Mouse (Mus musculus) thymus, postnatal 36 days (tissue): ENCODE results near the gene Lrrk2.

ENCODE experiments used
- DNase-seq, 2 experiments: peaks; one replicate each; pipeline ENCODE4 v3.0.0; 2022; ENCODE audit warnings: mixed read lengths in 2 of 2

Gene Lrrk2

GRCm38 (mm10) chr15:91672645-91673568 lies at the start of gene Lrrk2:
Gene Lrrk2, plus strand, starts transcription at chr15:91673175.
- DNase-seq: peak; percentile 42 to 48

- DNase-seq: no peak
These were observed 48.5 kb upstream of the Lrrk2 start for GRCm38 (mm10) chr15:91624475-91624874.

DNA sequence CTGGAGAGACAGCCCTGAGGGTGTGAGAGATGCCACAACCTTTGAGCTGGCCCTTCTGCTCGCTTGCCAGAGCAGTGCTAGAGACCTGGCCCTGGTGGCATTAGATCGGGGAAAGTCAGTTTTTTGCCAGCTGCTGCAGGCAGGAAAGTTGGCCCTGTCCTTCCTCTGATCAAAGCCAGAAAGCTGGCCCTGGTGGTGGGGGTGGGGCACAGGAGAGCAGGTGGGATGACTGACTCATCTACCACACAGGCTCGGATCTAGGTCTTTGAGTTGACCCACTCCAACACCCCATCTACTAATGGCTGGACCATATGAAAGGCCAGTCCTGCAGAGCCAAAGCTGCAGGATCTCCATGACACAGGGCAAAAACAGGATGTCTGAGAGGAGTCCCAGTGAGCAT lies 43.8 kb upstream of the Lrrk2 start:
- peak in 1 of 2 experiments; percentile 10 for DNase-seq

- DNase-seq: no peak
These were observed 40.5 kb upstream of the Lrrk2 start for GRCm38 (mm10) chr15:91632473-91632872.

- DNase-seq: no peak
These were observed 39.9 kb upstream of the Lrrk2 start for GRCm38 (mm10) chr15:91633051-91633450.

DNA sequence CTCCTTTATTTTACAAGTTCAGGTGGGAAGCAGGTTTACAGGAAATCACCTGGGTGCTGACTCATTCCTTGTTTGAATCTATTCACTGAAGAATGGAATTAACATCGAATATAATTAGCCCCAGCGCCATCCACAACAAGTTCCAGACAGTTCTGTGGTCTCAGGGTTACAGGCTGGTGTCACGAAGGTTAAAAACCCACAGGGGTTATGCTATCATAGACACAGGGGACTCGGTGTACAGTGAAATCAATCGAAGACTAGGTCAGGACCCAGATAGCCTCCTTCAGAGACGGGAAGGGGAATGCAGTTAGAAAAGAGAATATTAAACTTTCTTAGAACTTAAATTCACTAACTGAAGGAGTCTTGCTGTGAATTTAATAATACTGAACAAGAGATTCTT lies 39.2 kb upstream of the Lrrk2 start:
- no peak for DNase-seq

- no peak for DNase-seq
These were observed 38.7 kb upstream of the Lrrk2 start for GRCm38 (mm10) chr15:91634236-91634635.

DNA sequence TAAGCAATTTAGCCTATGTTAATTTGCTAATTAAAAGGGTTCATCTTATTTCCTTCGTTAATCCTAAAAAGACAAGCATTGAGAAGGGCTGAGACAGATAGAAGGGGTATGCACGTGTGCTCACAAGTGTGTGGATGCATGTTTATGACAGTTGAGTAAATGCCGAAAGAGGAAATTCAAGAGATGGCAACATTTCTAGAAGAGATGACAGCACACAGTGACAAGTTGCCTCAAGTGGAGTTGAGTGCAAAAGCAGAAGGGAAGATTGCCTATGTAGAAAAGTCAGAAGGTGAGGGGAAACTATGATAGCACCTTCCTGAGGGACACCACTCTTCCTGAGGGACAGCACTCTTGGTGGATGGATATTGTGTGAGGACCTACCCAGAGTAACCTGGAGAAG lies 31.3 kb upstream of the Lrrk2 start:
- DNase-seq: no peak

- no peak for DNase-seq
These were observed 30.2 kb upstream of the Lrrk2 start for GRCm38 (mm10) chr15:91642682-91643306.

GRCm38 (mm10) chr15:91643632-91644348 lies 29.2 kb upstream of the Lrrk2 start:
- DNase-seq: peak; percentile 11 to 19

- no peak for DNase-seq
These were observed 22.7 kb upstream of the Lrrk2 start for GRCm38 (mm10) chr15:91650270-91650669.

GRCm38 (mm10) chr15:91651493-91651892 lies 21.5 kb upstream of the Lrrk2 start:
- DNase-seq: no peak

DNA sequence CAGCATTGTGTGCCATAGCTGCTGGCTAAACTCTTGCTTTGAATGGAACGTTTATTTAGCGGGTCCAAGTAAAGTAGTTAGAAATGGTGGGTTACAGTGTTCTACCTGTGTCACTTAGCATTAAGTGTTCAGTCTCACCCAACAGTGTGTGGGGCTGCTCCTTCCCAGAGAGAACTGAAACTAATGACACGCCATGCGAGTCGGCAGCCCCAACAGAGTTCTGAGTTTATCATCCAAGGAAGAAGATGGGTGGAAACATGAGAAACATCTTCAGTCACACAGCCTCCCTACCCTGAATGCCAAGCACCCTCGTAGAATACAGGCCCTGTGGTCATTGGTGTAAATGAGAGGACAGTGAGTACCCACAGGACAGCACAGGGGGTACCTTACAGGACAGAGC lies 14.7 kb upstream of the Lrrk2 start:
- DNase-seq: no peak

GRCm38 (mm10) chr15:91660277-91661078 lies 12.5 kb upstream of the Lrrk2 start:
- no peak for DNase-seq

- no peak for DNase-seq
These were observed 12.0 kb upstream of the Lrrk2 start for GRCm38 (mm10) chr15:91661079-91661369.

GRCm38 (mm10) chr15:91664586-91665132 lies 8.3 kb upstream of the Lrrk2 start:
- DNase-seq: no peak

GRCm38 (mm10) chr15:91665530-91665929 lies 7.4 kb upstream of the Lrrk2 start:
- DNase-seq: no peak

DNA sequence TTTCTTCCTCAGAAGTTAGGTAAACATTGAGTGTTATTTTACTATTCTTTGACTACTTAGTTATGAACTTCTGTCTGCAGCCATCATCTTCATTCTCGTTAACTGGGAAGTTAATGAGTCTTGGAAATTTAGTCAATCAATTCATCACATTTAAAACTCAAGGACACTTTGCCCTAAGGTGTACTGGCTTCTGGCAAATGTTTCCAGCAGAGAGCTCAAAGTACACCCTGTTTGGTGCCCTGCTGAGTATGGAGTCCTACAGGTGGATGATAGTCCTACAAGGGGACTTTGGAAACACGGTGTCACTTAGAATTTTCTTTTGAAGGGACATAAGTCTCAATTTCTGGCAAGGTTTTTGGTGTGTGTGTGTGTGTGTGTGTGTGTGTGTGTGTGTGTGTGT lies 1.8 kb upstream of the Lrrk2 start:
- DNase-seq: no peak

- no peak for DNase-seq
These were observed 988 bp upstream of the Lrrk2 start for GRCm38 (mm10) chr15:91671987-91672386.

DNA sequence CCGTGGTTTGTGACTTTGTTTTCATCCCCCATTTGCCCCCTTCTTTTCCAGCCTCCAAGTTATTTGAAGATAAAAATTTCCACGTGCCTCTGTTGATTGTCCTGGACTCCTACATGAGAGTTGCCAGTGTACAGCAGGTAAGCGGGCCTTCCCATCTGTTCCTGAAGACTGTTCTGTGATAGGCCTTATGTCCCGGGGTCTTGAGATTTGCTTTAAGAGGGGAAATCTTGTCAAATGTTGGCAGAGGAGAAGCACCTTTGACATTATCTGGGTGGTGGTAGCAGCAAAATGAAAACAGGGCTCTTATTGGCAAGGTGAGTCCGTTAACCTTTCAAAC lies 562 bp downstream of the Lrrk2 start:
- DNase-seq: no peak

GRCm38 (mm10) chr15:91680116-91680515 lies 7.1 kb downstream of the Lrrk2 start:
- DNase-seq: no peak

DNA sequence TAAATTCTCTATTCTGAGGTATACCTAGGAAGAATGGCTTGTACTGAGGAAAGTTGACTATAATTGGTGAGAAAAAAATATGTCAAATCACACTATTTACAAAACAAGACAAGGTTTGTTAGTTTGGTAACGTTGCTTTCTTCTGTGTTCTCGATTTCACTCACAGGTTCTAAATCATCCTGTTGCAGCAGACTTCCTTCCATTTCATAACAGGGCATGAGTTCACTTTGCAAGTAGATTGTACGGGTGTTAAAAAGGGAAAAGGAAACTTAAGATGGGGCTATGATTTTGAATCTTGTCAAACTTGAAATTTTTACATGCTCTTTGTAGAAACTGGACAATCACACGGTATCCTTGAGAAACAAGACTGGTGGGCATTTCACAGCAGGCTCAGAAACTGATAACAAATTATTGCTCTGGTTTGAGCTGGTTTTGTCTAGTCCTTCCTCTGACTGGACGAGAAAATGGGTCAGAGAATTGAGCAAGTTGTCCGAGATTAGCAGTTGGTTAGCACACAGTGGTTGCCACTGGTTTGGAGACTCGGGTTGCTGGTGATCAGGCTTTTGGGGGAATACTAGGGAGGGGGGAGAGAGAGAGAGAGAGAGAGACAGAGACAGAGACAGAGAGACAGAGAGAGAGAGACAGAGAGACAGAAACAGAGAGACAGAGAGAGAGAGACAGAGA lies 13.0 kb downstream of the Lrrk2 start:
- DNase-seq: no peak
